Mouse (Mus musculus): ENCODE results near the gene 4933402J07Rik. TPM values are rescaled to one million over a fixed set of nuclear protein-coding genes. Genes with fewer than 3 reads are reported as not detected.

The 4933402J07Rik gene
- total RNA-seq, 4 experiments from 2014 or later: 0.25 TPM; not detected in 3

GRCm38 (mm10) chr8:87620225-87620624, 56.6 kb downstream of the 4933402J07Rik start:
- no peak for DNase-seq (ENCODE audit: low spot score in 2 of 2)

- DNase-seq (ENCODE audit: low spot score in 2 of 2): no peak
Measured at GRCm38 (mm10) chr8:87621181-87621580, 57.5 kb downstream of the 4933402J07Rik start.

GRCm38 (mm10) chr8:87629656-87630055, 66.0 kb downstream of the 4933402J07Rik start:
- no peak for DNase-seq (ENCODE audit: low spot score in 2 of 2)

- DNase-seq (ENCODE audit: low spot score in 2 of 2): no peak
Measured at GRCm38 (mm10) chr8:87631776-87632175, 68.1 kb downstream of the 4933402J07Rik start.

- DNase-seq (ENCODE audit: low spot score in 2 of 2): no peak
Measured at GRCm38 (mm10) chr8:87636226-87636742, 72.6 kb downstream of the 4933402J07Rik start.

Other genes with a start within 250 kb of the 4933402J07Rik start
- 10 to 100 TPM in 1 of 4 experiments, 1 to 10 TPM in 3; 7.5 to 10.9 (median 7.7) TPM for gene Cbln1, start 91.2 kb upstream of the 4933402J07Rik start, total RNA-seq (2022)

Data from layer of hippocampus, adult 8-10 months (tissue).